Mouse (Mus musculus): Measurements from ENCODE around the gene Map1a. TPM values are rescaled to one million over a fixed set of nuclear protein-coding genes. Genes with fewer than 3 reads are reported as not detected.

Map1a gene
- polyA plus RNA-seq, 1 experiment: 1.3 TPM

GRCm38 (mm10) chr2:121295608-121296571, 6.5 kb downstream of the Map1a start:
- TF ChIP-seq POLR2A (IDR thresholded peaks at IDR 0.05; ENCODE audit: low read depth, low read length) (no peak), CTCF (conservative IDR thresholded peaks at IDR 0.05; ENCODE audit: insufficient read depth, insufficient read length, low read depth, low read length) (no peak)
- H3K36me3 ChIP-seq (ENCODE audit: control insufficient read depth, insufficient read depth, low read length): no peaks in the 10 kb centered on the region
- H3K27me3 ChIP-seq (replicated peaks; ENCODE audit: control insufficient read depth, insufficient read depth, low read length): no peaks in the 10 kb centered on the region
- DNase-seq: no peak
- no peak overlapping the region for H3K27ac ChIP-seq (ENCODE audit: insufficient read depth, low read depth, low read length)
- WGBS: 20% methylated on average over 15 of the region's 15 CpGs
- H3K4me3 ChIP-seq (ENCODE audit: insufficient read depth, low read depth, low read length): peak overlapping the region; percentile 45
- H3K4me1 ChIP-seq (ENCODE audit: control insufficient read depth, insufficient read depth, low read length): peaks cover 2% of the 10 kb centered on the region; the same call in 1 of the 2 replicates

GRCm38 (mm10) chr2:121296754-121297231, 7.4 kb downstream of the Map1a start:
- Histone ChIP-seq H3K27me3 (replicated peaks; ENCODE audit: control insufficient read depth, insufficient read depth, low read length) (no peaks in the 10 kb centered on the region), H3K4me3 (ENCODE audit: insufficient read depth, low read depth, low read length) (no peak overlapping the region), H3K36me3 (ENCODE audit: control insufficient read depth, insufficient read depth, low read length) (no peaks in the 10 kb centered on the region), H3K27ac (ENCODE audit: insufficient read depth, low read depth, low read length) (no peak overlapping the region), H3K4me1 (ENCODE audit: control insufficient read depth, insufficient read depth, low read length) (peaks cover 2% of the 10 kb centered on the region; the same call in 1 of the 2 replicates)
- no peak for DNase-seq
- WGBS: 28% methylated on average over 6 of the region's 6 CpGs
- TF ChIP-seq CTCF (conservative IDR thresholded peaks at IDR 0.05; ENCODE audit: insufficient read depth, insufficient read length, low read depth, low read length) (no peak), POLR2A (IDR thresholded peaks at IDR 0.05; ENCODE audit: low read depth, low read length) (no peak)

GRCm38 (mm10) chr2:121297701-121298100, 8.3 kb downstream of the Map1a start:
- DNase-seq: no peak
- TF ChIP-seq POLR2A (IDR thresholded peaks at IDR 0.05; ENCODE audit: low read depth, low read length) (no peak), CTCF (conservative IDR thresholded peaks at IDR 0.05; ENCODE audit: insufficient read depth, insufficient read length, low read depth, low read length) (no peak)
- Histone ChIP-seq H3K27me3 (replicated peaks; ENCODE audit: control insufficient read depth, insufficient read depth, low read length) (no peaks in the 10 kb centered on the region), H3K36me3 (ENCODE audit: control insufficient read depth, insufficient read depth, low read length) (no peaks in the 10 kb centered on the region), H3K4me1 (ENCODE audit: control insufficient read depth, insufficient read depth, low read length) (peaks cover 2% of the 10 kb centered on the region; the same call in 1 of the 2 replicates), H3K27ac (ENCODE audit: insufficient read depth, low read depth, low read length) (no peak overlapping the region), H3K4me3 (ENCODE audit: insufficient read depth, low read depth, low read length) (no peak overlapping the region)
- 30% methylated on average over 9 of the region's 9 CpGs for WGBS

GRCm38 (mm10) chr2:121298131-121298530, 8.7 kb downstream of the Map1a start:
- WGBS: 26% methylated on average over 8 of the region's 8 CpGs
- DNase-seq: no peak

GRCm38 (mm10) chr2:121299471-121299870, 10.1 kb downstream of the Map1a start:
- no peak for TF ChIP-seq CTCF (conservative IDR thresholded peaks at IDR 0.05; ENCODE audit: insufficient read depth, insufficient read length, low read depth, low read length)
- TF ChIP-seq POLR2A (IDR thresholded peaks at IDR 0.05; ENCODE audit: low read depth, low read length): no peak
- 90% methylated on average over 17 of the region's 17 CpGs for WGBS
- Histone ChIP-seq H3K4me1 (ENCODE audit: control insufficient read depth, insufficient read depth, low read length) (no peaks in the 10 kb centered on the region; the same call in 1 of the 2 replicates), H3K4me3 (ENCODE audit: insufficient read depth, low read depth, low read length) (no peak overlapping the region), H3K27me3 (replicated peaks; ENCODE audit: control insufficient read depth, insufficient read depth, low read length) (no peaks in the 10 kb centered on the region), H3K36me3 (ENCODE audit: control insufficient read depth, insufficient read depth, low read length) (no peaks in the 10 kb centered on the region), H3K27ac (ENCODE audit: insufficient read depth, low read depth, low read length) (no peak overlapping the region)
- DNase-seq: no peak

More at GRCm38 (mm10) chr2:121298131-121298530, 8.7 kb downstream of the Map1a start:
- Histone ChIP-seq H3K4me1 (ENCODE audit: control insufficient read depth, insufficient read depth, low read length) (peaks cover 2% of the 10 kb centered on the region; the same call in 1 of the 2 replicates), H3K27me3 (replicated peaks; ENCODE audit: control insufficient read depth, insufficient read depth, low read length) (no peaks in the 10 kb centered on the region), H3K36me3 (ENCODE audit: control insufficient read depth, insufficient read depth, low read length) (no peaks in the 10 kb centered on the region), H3K27ac (ENCODE audit: insufficient read depth, low read depth, low read length) (no peak overlapping the region), H3K4me3 (ENCODE audit: insufficient read depth, low read depth, low read length) (no peak overlapping the region)
- TF ChIP-seq CTCF (conservative IDR thresholded peaks at IDR 0.05; ENCODE audit: insufficient read depth, insufficient read length, low read depth, low read length) (no peak), POLR2A (IDR thresholded peaks at IDR 0.05; ENCODE audit: low read depth, low read length) (no peak)

- Histone ChIP-seq H3K36me3 (ENCODE audit: control insufficient read depth, insufficient read depth, low read length) (no peaks in the 10 kb centered on the region), H3K27me3 (replicated peaks; ENCODE audit: control insufficient read depth, insufficient read depth, low read length) (no peaks in the 10 kb centered on the region), H3K4me1 (ENCODE audit: control insufficient read depth, insufficient read depth, low read length) (no peaks in the 10 kb centered on the region), H3K27ac (ENCODE audit: insufficient read depth, low read depth, low read length) (no peak overlapping the region), H3K4me3 (ENCODE audit: insufficient read depth, low read depth, low read length) (no peak overlapping the region)
- TF ChIP-seq CTCF (conservative IDR thresholded peaks at IDR 0.05; ENCODE audit: insufficient read depth, insufficient read length, low read depth, low read length) (no peak), POLR2A (IDR thresholded peaks at IDR 0.05; ENCODE audit: low read depth, low read length) (no peak)
- WGBS: 78% methylated on average over 10 of the region's 10 CpGs
- DNase-seq: no peak
These were observed 10.6 kb downstream of the Map1a start for GRCm38 (mm10) chr2:121300036-121300435.

GRCm38 (mm10) chr2:121308997-121309416, 19.6 kb downstream of the Map1a start:
- no peaks in the 10 kb centered on the region for H3K27me3 ChIP-seq (replicated peaks; ENCODE audit: control insufficient read depth, insufficient read depth, low read length)
- H3K4me1 ChIP-seq (ENCODE audit: control insufficient read depth, insufficient read depth, low read length): no peaks in the 10 kb centered on the region
- TF ChIP-seq CTCF (conservative IDR thresholded peaks at IDR 0.05; ENCODE audit: insufficient read depth, insufficient read length, low read depth, low read length) (no peak), POLR2A (IDR thresholded peaks at IDR 0.05; ENCODE audit: low read depth, low read length) (no peak)
- H3K27ac ChIP-seq (ENCODE audit: insufficient read depth, low read depth, low read length): no peak overlapping the region
- peak; percentile 49 for DNase-seq
- 7% methylated on average over 5 of the region's 5 CpGs for WGBS
- H3K4me3 ChIP-seq (ENCODE audit: insufficient read depth, low read depth, low read length): peak overlapping the region; percentile 17; the same call in 1 of the 2 replicates
- H3K36me3 ChIP-seq (ENCODE audit: control insufficient read depth, insufficient read depth, low read length): no peaks in the 10 kb centered on the region

Data from kidney, adult 2 months (tissue).